Mouse (Mus musculus): ENCODE measurements around the gene Lct. TPM values are rescaled to one million over a fixed set of nuclear protein-coding genes. Genes with fewer than 3 reads are reported as not detected.
"Not testable (repeated sequence)": the region's sequence is repeated elsewhere in the genome, so short reads cannot be mapped to it uniquely, and the experiment has no call there.

The Lct gene
- total RNA-seq (2021), result under 1 TPM in 1 of 2 experiments, not detected in 1; 0.07 TPM

DNA sequence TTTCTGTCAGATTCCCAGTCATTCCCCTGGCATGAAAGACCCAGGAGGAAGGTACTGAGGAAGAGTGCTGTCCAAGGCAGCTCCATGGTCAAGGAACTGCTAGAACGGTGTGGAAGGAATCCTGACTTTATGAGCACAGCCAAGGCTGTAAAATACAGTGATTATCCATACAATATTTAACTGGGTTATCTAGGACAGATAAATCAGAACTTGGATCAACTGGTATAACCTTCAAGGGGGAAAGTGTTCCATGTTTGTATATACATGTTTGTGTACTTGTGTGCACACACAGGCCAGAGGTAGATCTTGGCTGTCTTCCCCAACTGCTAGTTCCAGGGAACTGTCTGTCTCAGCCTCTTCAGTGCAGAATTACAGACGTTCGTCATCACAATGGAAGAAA, at the start of gene Lct:
TSS of gene Lct (minus strand) at position 101 of the 400 bp plus-strand sequence.
- intact Hi-C loops (cut with DNase I), result no loop called here
- no peak for DNase-seq

- intact Hi-C loops (cut with DNase I), result no loop called here
- DNase-seq, result no peak
Observed at GRCm38 (mm10) chr1:128376841-128377240, 48.7 kb upstream of the Lct start.

DNA sequence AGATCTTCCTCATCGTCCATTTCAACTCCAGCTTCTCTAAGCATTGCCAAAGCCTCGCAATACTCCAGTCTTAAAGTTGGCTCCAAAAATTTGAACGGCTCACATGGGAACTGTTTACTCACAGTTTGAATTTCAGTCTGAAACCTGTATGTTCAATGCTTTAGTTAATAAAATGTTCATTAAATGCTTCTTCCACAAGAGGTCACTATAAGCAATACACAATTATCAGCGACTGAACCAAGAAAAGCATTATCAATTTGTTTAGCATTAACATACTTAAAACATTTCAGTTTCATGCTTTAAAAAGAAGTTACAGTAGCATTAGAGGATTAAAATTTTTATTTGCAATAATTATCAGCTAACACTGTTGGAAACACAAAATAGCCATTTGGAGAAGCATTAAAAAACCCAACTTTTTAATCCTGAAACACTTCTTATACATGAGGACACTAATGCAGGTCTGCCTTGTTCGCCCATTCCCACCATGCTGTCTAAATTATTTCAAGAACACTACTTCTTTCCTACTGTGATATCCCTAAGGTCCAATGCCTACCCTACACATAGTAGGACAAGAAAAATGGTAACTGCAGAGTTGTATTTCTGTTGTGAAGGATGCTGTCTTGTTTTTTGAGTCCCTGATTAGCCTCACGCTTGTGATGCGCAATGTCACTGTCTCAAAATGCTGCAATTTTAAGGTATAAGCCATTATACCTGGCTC, 44.2 kb upstream of the Lct start:
- DNase-seq, result no peak
- intact Hi-C loops (cut with DNase I), result loop anchor here (1.0 to 5.0 kb wide), 3 partner anchors 85 to 452 kb away; no protein-coding TSS in a partner anchor

DNA sequence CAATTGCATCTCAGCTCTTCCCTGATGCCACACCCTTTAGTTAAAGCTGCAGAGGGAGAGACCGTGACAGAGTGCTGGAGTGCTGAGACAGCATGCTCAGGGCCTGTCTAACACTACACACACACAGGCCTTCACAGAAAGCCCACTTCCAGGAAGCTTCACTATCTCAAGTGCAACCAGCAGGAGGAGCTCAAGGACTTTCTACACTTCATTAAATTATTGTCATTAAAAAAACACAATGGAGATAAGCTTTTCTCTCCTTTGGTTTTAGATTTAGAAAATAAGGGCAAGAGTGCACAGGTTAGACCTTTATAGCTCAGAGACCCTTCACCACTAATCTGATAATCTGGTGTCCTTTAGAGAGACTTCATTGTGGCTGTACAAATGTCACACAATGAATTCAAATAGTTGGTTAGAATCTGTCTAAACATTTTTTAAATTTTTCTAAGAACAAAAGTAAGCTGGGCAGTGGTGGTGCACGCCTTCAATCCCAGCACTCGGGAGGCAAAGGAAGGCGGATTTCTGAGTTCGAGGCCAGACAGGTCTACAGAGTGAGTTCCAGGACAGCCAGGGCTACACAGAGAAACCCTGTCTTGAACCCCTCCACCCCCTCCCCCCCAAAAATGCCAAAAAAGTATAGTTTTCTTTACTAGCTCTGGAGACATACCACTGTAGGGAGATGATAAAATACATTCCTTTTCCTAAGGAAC, 40.8 kb upstream of the Lct start:
- peak; percentile 52 to 76 for DNase-seq
- intact Hi-C loops (cut with DNase I), result loop anchor here (2.0 kb wide), 1 partner anchor 464 kb away; no protein-coding TSS in a partner anchor

DNA sequence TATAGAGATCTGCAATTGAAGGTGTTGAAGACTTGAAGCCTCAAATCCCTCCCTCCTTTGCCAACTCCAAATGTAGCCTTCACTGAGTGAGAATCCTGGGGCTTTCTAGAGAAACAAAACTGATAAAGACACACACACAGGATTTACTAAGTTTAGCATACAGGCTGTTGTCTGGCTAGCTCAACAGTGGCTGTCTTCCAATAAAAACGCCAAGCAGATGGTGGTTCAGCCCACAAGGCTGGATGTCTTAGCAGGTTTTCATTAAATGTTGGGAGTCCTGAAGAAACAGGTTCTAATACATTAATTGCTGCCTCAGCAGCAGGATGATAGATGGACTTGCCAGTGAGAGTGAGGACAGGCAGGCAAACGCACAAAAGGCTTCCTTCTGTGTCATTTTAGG, 32.5 kb upstream of the Lct start:
- peak in 1 of 2 experiments; percentile 9 for DNase-seq
- intact Hi-C loops (cut with DNase I), result no loop called here

GRCm38 (mm10) chr1:128359554-128360376, 31.6 kb upstream of the Lct start, which contains the start of gene Mcm6:
Mcm6 (minus strand) TSS chr1:128359664.
- intact Hi-C loops (cut with DNase I), result no loop called here

GRCm38 (mm10) chr1:128358916-128359553, 30.9 kb upstream of the Lct start:
- intact Hi-C loops (cut with DNase I), result no loop called here
- no peak for DNase-seq

More at GRCm38 (mm10) chr1:128359554-128360376, 31.6 kb upstream of the Lct start, which contains the start of gene Mcm6:
- DNase-seq, result peak; percentile 95 to 96

GRCm38 (mm10) chr1:128358276-128358675, 30.2 kb upstream of the Lct start:
- no peak for DNase-seq
- intact Hi-C loops (cut with DNase I), result no loop called here

DNA sequence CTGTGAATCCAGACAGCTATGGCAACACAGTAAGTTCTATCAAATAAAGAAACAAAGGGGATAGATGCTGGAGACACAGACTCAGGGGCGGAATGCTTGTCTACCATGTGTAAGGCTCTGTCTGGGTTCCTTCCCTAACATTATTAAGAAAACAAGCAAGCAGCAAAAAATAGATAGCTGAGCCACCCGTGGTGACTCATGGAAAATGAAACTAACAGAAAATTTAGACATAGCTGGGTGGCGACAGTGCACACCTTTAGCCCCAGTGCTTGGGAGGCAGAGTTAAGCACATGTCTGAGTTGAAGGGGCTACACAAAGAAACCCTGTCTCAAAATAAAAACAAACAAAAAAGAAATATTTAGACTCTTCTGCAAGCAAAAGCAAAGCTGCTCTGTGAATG, 29.3 kb upstream of the Lct start:
- intact Hi-C loops (cut with DNase I), result no loop called here
- DNase-seq, result no peak

DNA sequence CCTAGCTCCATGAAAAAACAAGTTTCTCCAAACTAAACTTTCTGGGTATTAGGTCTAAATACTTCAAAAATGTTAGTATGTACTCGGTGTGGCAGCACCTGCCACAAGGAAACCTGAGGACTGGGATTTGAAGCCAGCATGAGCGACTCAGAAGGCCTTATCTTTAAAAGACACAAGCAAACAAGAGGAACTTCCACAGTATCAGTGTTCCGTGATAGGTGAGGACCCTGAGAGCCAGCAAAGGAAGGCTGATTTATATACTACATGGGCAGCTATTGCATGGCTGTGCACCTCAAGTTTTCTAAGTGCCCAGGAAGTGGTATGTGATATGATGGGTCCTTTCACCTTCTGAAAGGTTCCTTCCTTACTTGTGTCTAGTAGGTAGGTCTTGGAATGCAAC, 25.0 kb upstream of the Lct start:
- DNase-seq, result no peak
- intact Hi-C loops (cut with DNase I), result no loop called here

DNA sequence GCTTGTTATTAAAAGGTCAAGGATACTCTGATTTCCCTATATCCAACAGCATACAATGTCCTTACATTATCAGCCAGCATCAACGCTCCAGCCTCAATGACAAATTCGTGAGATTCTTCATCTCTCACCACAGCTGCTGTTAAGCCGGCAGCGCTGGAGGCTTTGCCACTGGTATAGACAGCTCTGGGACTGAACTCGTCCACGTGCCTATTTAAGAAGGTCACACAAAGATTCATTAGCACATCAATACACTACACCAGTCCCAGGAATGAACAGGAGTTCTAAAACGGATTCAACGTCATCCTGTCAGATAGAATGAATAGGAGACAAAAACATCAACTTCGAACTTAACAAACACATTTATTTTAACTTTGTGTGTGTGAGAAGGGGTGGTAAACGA, 16.1 kb upstream of the Lct start:
- DNase-seq, result no peak
- intact Hi-C loops (cut with DNase I), result no loop called here

- no peak for DNase-seq
- intact Hi-C loops (cut with DNase I), result no loop called here
Observed at GRCm38 (mm10) chr1:128337708-128338320, 9.7 kb upstream of the Lct start.

DNA sequence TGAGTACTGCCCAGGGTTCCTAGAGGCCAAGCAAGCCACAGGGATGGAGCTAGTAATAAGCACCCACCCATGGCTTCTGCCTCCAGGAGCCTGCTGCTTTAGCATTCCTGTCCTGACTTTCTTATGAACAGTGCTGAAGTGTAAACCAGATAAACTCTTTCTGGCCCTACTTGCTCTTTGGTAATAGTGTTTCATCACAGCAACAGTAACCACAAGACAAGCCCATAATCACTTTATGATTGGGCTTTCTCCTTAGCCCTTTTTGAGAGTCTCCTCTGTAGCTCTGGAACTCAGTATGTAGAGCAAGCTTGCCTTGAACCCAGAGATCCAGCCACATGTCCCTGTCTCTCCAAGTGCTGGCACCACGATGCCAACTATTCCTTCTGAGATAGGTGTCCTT, 2.2 kb upstream of the Lct start:
- intact Hi-C loops (cut with DNase I), result no loop called here
- DNase-seq, result no peak

DNA sequence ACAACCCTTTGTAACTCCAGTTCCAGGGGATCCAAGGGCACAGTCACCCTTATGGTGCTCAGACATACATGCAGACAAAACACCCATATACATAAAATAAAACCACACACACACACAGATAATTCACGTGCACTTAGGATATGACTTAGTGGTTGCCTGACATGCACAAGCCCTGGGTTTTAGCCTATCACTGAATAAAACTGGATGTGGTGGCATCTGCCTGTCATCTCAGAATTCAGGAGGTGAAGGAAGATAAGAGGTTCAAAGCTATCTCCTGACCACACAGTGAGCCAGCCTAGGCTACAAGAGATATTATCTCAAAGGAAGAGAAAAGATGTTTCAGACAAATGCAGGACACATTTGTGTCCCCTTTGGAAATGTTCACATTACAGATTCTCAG, 953 bp downstream of the Lct start:
- intact Hi-C loops (cut with DNase I), result no loop called here
- DNase-seq, result no peak

DNA sequence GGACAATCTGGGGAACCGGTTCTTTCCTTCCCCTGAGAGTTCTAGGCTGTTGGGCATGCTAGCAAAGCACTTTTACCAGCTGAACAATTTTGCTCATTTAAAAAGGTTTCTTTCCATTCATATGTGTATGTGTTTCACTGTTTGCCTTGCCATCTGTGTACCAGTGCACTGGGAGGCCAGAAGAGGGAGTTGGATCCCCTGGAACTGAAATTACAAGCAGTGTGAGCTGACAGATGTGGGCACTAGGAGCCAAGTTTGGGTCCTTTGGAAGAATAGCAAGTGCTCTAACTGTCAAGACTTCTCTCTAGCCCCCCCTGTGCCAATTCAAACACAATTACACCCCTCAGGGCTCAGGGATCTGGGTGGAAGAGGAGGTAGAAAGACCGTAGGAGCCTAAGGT, 3.3 kb downstream of the Lct start:
- no peak for DNase-seq
- intact Hi-C loops (cut with DNase I), result no loop called here

DNA sequence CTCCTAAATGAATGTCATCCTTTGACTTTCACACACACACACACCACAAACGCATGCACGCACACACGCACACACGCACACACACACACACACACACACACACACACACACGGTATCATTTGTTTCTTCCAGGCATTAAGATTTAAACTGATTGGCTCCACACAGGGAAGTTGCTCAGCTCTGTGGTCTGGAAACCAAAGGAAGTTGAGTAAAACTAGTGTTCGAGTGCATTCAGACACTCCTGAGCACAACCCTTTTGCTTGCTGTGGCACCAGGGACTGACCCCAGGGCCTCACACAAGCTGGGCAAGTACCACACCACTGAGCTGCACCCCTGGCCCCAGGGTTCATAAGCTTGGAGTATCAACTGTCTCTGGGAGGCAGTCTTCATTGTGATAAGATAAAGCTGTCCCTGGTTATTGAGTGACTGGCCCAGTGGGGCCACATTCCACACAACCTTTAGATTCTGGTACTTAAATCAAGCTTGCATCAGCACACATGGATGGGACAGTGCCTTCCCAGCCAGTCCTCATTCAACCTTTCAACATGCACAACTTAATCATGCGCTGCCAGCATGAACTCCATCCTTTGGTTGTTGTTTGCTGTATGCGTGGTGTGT, 5.0 kb downstream of the Lct start:
- DNase-seq, result no peak
- intact Hi-C loops (cut with DNase I), result no loop called here

- intact Hi-C loops (cut with DNase I); DNase-seq: not testable (repeated sequence)
Observed at GRCm38 (mm10) chr1:128319266-128319665, 8.9 kb downstream of the Lct start.

- no peak for DNase-seq
- intact Hi-C loops (cut with DNase I), result no loop called here
Observed at GRCm38 (mm10) chr1:128314665-128315064, 13.5 kb downstream of the Lct start.

GRCm38 (mm10) chr1:128309043-128309442, 19.1 kb downstream of the Lct start:
- DNase-seq, result no peak
- intact Hi-C loops (cut with DNase I), result no loop called here

DNA sequence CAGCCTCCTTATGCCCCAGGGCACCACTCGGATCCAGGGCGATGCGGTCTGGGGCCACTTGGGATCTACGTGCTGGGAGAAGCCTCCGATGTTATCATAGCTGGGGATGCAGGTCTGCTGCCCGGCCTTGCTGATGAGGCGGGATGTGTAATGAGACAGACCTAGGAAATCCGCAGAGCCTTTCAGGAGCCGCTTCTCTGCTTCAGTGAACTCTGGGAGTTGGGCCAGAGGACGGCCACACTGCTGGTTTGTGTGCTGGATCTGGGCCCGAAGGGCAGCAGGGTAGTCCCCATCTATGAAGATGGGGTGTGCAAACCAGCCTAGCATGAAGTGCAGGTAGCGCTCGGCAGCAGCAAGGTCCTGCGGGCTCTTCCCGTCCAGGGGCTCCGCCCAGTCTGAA, 24.2 kb downstream of the Lct start:
- intact Hi-C loops (cut with DNase I), result no loop called here

More for the DNA sequence above, 24.2 kb downstream of the Lct start:
- no peak for DNase-seq
